Mouse (Mus musculus) erythroblast, embryonic 14.5 days (primary cell): ENCODE data around the gene Igfbpl1.

ENCODE experiments used
- GATA1 ChIP-seq: IDR thresholded peaks from 2 replicates; pipeline ENCODE4 v1.6.1; 2012; ENCODE audit warnings: low read length, inconsistent platforms, mixed read lengths
- TAL1 ChIP-seq: IDR thresholded peaks from 3 replicates; pipeline ENCODE4 v1.6.1; 2012; ENCODE audit warnings: low read length, inconsistent platforms, mixed read lengths

GRCm38 (mm10) chr4:45771173-45771572 lies 55.5 kb downstream of the Igfbpl1 start:
- TF ChIP-seq GATA1 (no peak), TAL1 (no peak)
